Mouse (Mus musculus) bone marrow macrophage, adult 2 months (primary cell): ENCODE results near the gene Hdac10. TPM values are rescaled to one million over a fixed set of nuclear protein-coding genes. Genes with fewer than 3 reads are reported as not detected.

Source experiments
- H3K27ac ChIP-seq: 2 replicates; pipeline ENCODE4 v1.5.1; 2012; ENCODE audit warnings: low read depth, low read length; ENCODE audit not compliant: insufficient read depth
- H3K4me1 ChIP-seq: 2 replicates; pipeline ENCODE4 v1.6.1; 2012; ENCODE audit warnings: low read length; ENCODE audit not compliant: control insufficient read depth, insufficient read depth
- H3K4me3 ChIP-seq: 2 replicates; pipeline ENCODE4 v1.5.1; 2012; ENCODE audit warnings: mild to moderate bottlenecking, low read length, moderate library complexity; ENCODE audit not compliant: insufficient read depth
- CTCF ChIP-seq: IDR thresholded peaks from 2 replicates; pipeline ENCODE4 v1.5.1; 2012; ENCODE audit warnings: low read depth, mild to moderate bottlenecking, low read length, moderate library complexity
- POLR2A ChIP-seq: IDR thresholded peaks from 2 replicates; pipeline ENCODE4 v1.6.1; 2012; ENCODE audit warnings: mild to moderate bottlenecking, low read depth, low read length, borderline replicate concordance
- polyA plus RNA-seq: library from polyadenylated mRNA; stranded (reverse); fragments of >200 nt; gene quantifications from 2 replicates; pipeline ENCODE4 v1.2.4, GENCODE M21; 2012; ENCODE audit not compliant: missing spikeins, insufficient read depth, insufficient read length

Gene Hdac10
- polyA plus RNA-seq, 1 experiment, result 16.3 TPM

DNA sequence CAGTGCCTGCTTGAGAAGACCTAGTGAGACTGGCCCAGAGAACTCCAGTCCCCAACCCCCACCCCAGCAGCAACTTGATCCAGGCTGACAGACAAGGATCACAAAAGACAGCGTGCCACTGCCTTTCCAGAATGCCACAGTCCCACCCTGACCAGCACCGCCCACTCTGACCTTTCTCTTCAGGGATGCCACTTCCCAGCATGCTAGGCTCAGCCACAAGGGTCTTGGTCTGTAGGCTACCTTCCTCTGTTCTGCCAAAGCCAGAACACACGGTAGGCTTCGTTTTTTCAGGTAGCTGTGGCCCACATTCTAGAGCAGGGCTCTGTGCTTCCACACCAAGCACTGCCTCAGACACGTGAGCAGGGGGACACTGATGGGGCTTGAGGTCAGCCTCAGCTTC lies 25.9 kb downstream of the Hdac10 start:
- H3K4me3 ChIP-seq, result no peak overlapping the region
- H3K27ac ChIP-seq, result no peak overlapping the region
- TF ChIP-seq POLR2A (no peak), CTCF (no peak)
- no peaks in the 10 kb centered on the region for H3K4me1 ChIP-seq

DNA sequence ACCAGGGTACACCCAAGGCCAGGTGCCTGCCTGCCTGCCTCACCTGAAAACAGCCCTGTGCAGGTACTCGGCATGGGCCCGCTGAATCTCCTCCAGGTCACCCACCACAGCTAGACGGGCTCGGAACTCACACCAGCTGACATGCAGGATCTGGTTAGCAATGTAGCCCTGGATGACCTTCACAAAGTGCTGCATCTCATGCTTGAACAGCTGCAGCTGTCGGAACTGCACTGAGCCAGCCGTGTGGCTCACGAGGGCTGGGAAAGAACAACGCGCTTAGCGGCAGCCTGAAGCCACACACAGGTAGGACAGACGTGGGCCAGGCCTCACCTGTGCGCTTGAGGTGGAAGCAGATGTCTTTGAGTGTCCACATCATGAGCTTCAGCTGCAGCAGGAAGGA lies 27.7 kb downstream of the Hdac10 start:
- Histone ChIP-seq H3K4me1 (no peaks in the 10 kb centered on the region), H3K4me3 (no peak overlapping the region), H3K27ac (no peak overlapping the region)
- TF ChIP-seq POLR2A (no peak), CTCF (no peak)

DNA sequence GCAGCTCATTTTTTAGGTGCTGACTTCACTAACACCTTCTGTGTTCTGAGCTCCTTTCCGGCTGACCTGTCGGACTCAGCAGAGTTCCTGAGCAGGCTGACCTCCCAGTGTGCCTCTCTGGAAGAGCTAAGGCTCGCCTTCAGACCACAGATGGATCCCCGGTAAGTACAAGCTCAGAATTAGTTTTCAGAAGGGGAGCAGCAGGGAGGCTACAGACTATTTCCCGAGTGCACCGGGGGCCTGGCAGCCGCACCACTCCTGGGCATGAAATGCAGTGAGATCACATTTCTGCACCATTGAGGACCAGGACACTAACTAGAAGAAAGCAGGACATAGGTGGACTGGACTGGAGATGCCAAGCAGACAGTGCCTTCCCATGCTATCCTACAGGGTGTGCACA lies 29.9 kb downstream of the Hdac10 start:
- no peak overlapping the region for H3K27ac ChIP-seq
- H3K4me1 ChIP-seq, result no peaks in the 10 kb centered on the region
- H3K4me3 ChIP-seq, result no peak overlapping the region
- TF ChIP-seq POLR2A (no peak), CTCF (no peak)

- Histone ChIP-seq H3K4me3 (no peak overlapping the region), H3K27ac (no peak overlapping the region), H3K4me1 (no peaks in the 10 kb centered on the region)
- TF ChIP-seq POLR2A (no peak), CTCF (no peak)
Observed at GRCm38 (mm10) chr15:89097450-89097849, 31.1 kb downstream of the Hdac10 start.

DNA sequence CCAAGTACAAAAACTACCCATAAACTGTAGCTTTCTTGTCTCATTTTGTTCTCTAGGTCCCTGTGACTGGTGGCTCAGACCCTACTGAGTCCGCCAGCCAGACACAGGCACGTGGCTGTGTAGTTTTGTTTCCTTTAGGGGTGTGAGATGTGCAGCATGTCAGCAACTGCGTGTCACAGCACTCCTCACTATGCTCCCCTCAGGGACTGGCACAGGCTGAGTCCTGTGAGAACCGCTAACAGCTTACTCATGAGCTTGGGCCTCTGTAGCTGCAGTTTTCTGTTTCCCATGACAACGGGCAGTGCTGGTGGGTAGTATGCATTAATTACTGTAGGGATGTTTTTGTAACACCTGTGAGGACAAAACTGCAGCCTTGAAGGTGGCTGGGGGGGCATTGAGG lies 36.3 kb downstream of the Hdac10 start:
- no peak overlapping the region for H3K4me3 ChIP-seq
- H3K27ac ChIP-seq, result no peak overlapping the region
- H3K4me1 ChIP-seq, result peaks cover 9% of the 10 kb centered on the region
- TF ChIP-seq POLR2A (no peak), CTCF (no peak)

DNA sequence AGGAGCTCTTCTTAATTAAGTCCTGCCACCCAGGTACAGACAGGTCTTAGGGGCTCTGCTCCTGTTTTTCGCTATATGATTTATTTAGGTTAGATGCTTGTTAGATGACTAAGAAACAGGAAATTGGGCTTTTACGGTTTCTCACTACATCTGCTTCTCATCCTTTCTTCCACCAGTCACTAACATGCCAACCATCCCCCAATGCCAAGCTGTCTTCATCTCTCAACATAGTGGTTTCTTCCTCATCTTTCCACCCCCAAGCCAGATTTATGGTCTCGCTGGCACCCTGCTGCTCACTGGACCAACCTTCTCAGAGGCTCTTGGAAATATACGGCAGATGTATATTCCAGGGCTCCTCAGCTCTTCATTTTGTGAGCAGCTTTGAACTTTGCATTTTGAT lies 37.8 kb downstream of the Hdac10 start:
- no peak for TF ChIP-seq POLR2A
- no peak overlapping the region for H3K27ac ChIP-seq
- H3K4me3 ChIP-seq, result no peak overlapping the region
- peaks cover 9% of the 10 kb centered on the region for H3K4me1 ChIP-seq

DNA sequence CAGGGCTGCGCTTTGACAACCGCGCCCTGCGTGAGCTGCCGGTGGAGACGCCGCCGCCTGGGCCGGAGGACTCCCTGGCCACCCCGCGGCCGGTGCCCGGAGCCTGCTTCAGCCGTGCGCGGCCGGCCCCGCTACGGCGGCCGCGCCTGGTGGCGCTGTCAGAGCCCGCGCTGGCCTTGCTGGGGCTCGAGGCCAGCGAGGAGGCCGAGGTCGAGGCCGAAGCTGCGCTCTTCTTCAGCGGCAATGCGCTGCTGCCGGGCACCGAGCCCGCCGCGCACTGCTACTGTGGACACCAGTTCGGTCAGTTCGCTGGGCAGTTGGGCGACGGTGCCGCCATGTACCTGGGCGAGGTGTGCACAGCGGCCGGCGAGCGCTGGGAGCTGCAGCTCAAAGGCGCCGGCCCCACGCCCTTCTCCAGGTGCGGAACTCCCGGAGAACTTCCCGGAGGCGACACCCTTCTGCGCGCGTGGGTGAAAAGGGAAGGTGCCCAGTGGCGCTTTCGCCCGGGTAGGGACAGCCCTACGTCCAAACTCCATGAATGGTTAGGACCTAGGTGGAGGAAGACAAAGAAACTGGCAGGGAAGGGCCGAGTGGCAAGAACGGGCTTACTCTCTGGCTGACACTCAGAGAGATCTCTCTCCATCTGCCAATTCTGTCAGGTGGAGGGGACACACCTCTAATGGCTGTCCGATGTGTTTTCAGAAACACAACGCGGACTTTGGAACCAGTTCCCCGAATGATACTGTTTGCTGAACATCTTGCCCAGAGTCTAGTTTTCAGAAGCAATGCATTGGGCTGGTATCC lies 39.0 kb downstream of the Hdac10 start:
- H3K4me1 ChIP-seq, result peaks cover 9% of the 10 kb centered on the region
- peak overlapping the region; percentile 57 for H3K27ac ChIP-seq
- TF ChIP-seq CTCF, result no peak
- TF ChIP-seq POLR2A, result no peak
- H3K4me3 ChIP-seq, result peak overlapping the region; percentile 93

DNA sequence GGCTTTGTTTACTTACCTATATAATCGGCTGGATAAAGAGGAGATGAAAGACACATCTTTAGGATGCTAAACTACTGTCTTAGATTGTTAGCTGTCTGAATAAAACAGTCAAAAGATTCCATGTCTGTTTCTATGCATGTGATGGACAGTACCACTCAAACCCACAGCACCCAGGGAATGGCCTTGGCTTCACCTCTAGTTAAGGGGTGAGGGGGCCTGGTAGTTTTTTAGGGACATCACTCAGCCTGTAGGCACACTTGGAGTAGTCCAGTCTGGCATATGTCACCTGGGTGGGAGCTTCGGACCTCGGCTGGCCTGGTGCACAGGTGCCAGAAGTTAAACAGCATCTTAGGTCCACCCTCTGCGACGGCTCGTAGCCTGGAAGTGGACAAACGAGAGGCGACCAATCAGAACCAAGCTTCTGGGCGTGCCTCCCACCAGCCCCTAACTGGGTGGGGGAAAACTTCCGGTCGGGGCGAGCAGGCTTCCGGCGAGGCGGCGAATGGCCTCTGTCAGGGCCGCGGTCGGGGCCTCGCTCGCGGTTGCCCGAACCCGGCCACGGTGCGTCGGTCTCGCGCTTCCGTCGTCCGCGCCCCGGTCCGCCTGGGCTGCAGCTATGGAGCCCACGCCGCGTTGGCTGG lies 39.8 kb downstream of the Hdac10 start, which contains the start of gene Selenoo:
TSS of gene Selenoo (plus strand) at position 478 of the 641 bp plus-strand sequence.
- TF ChIP-seq CTCF (no peak), POLR2A (no peak)
- H3K27ac ChIP-seq, result peak within 1 kb of the TSS; percentile 57
- H3K4me1 ChIP-seq, result peaks cover 9% of the 10 kb centered on the region
- peak within 1 kb of the TSS; percentile 93 for H3K4me3 ChIP-seq

DNA sequence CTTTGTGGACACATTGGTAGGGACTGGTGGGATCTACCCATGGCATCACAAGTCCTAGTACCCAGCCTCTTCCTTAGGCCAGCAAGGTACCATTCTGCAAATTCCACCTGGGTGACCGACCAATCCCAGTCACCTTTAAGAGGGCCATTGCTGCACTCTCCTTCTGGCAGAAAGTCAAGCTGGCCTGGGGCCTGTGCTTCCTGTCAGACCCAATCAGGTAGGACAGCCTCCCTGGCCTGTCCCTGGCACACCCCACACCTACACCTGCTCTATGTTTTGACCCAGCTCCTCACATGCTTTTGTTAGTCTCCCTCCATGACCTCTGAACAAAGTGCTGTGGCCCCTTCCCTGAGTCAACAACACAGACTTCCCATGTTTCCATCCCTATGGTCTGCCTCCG lies 43.7 kb downstream of the Hdac10 start:
- TF ChIP-seq CTCF (no peak), POLR2A (no peak)
- peaks cover 7% of the 10 kb centered on the region for H3K4me1 ChIP-seq
- H3K4me3 ChIP-seq, result no peak overlapping the region
- H3K27ac ChIP-seq, result no peak overlapping the region

DNA sequence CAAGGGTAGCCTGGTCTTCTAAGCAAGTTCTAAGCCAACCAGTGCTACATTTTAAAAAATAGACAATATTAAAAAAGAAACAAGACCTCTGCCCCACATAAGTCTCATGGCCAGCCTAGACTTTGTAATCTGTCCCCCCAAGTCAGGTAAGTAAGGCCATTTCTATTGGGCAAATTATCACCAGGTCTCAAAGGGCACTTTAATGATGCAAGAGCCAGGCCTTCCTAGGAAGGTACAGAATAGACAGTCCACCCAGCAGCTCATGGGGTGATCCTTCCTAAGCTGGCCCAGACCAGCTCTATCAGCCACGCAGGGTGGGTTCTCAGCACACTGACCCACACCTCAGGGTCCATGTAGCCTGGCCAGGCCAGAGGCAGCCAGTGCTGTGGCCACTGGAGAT lies 44.6 kb downstream of the Hdac10 start:
- no peak overlapping the region for H3K27ac ChIP-seq
- no peak for TF ChIP-seq POLR2A
- no peak for TF ChIP-seq CTCF

More for the DNA sequence above, 44.6 kb downstream of the Hdac10 start:
- Histone ChIP-seq H3K4me1 (peaks cover 9% of the 10 kb centered on the region), H3K4me3 (no peak overlapping the region)
